Mouse (Mus musculus): ENCODE data around the gene Dcun1d5.
A peak's percentile ranks its signal among the peaks of the same experiment; 100 is the strongest.
"Not testable (repeated sequence)": the region's sequence is repeated elsewhere in the genome, so short reads cannot be mapped to it uniquely, and the experiment has no call there.

Gene Dcun1d5

GRCm38 (mm10) chr9:7184172-7184896, at the start of gene Dcun1d5, which contains the start of gene Dync2h1:
Dcun1d5 (plus strand) TSS chr9:7184520.
Dync2h1 (minus strand) TSS chr9:7184446.
- peak; percentile 82 for DNase-seq (ENCODE audit: low spot score)

GRCm38 (mm10) chr9:7154391-7154790, 29.9 kb upstream of the Dcun1d5 start:
- DNase-seq (ENCODE audit: low spot score) = no peak

- no peak for DNase-seq (ENCODE audit: low spot score)
Measured at GRCm38 (mm10) chr9:7158605-7159004, 25.7 kb upstream of the Dcun1d5 start.

- DNase-seq (ENCODE audit: low spot score) = no peak
Measured at GRCm38 (mm10) chr9:7159718-7160117, 24.6 kb upstream of the Dcun1d5 start.

- DNase-seq (ENCODE audit: low spot score) = no peak
Measured at GRCm38 (mm10) chr9:7160688-7161087, 23.6 kb upstream of the Dcun1d5 start.

- DNase-seq (ENCODE audit: low spot score) = no peak
Measured at GRCm38 (mm10) chr9:7167339-7167998, 16.9 kb upstream of the Dcun1d5 start.

GRCm38 (mm10) chr9:7173756-7174155, 10.6 kb upstream of the Dcun1d5 start:
- DNase-seq (ENCODE audit: low spot score) = no peak

GRCm38 (mm10) chr9:7176618-7177610, 7.4 kb upstream of the Dcun1d5 start:
- peak; percentile 75 for DNase-seq (ENCODE audit: low spot score)

GRCm38 (mm10) chr9:7184897-7185291, 574 bp downstream of the Dcun1d5 start:
- DNase-seq (ENCODE audit: low spot score) = peak; percentile 18

- not testable (repeated sequence) for DNase-seq (ENCODE audit: low spot score)
Measured at GRCm38 (mm10) chr9:7190694-7191093, 6.4 kb downstream of the Dcun1d5 start.

GRCm38 (mm10) chr9:7216240-7216639, 31.9 kb downstream of the Dcun1d5 start:
- no peak for DNase-seq (ENCODE audit: low spot score)

GRCm38 (mm10) chr9:7221024-7221423, 36.7 kb downstream of the Dcun1d5 start:
- no peak for DNase-seq (ENCODE audit: low spot score)

GRCm38 (mm10) chr9:7221460-7221859, 37.1 kb downstream of the Dcun1d5 start:
- no peak for DNase-seq (ENCODE audit: low spot score)

GRCm38 (mm10) chr9:7238619-7239018, 54.3 kb downstream of the Dcun1d5 start:
- DNase-seq (ENCODE audit: low spot score) = no peak

GRCm38 (mm10) chr9:7239967-7240366, 55.6 kb downstream of the Dcun1d5 start:
- DNase-seq (ENCODE audit: low spot score) = no peak

GRCm38 (mm10) chr9:7252797-7253654, 68.7 kb downstream of the Dcun1d5 start:
- DNase-seq (ENCODE audit: low spot score) = no peak

All from ovary, postnatal 10 days (tissue).